Mouse (Mus musculus): ENCODE data around the gene Daam2.

- TF ChIP-seq CTCF (conservative IDR thresholded peaks at IDR 0.05; ENCODE audit: insufficient read depth, insufficient read length, low read depth, low read length) (no peak), POLR2A (IDR thresholded peaks at IDR 0.05; ENCODE audit: low read depth, low read length) (no peak)
Observed at GRCm38 (mm10) chr17:49577321-49577720, 13.2 kb upstream of the Daam2 start.
